Mouse (Mus musculus) ovary, postnatal 14 days (tissue): ENCODE results near the gene Adamts15.
A peak's percentile ranks its signal among the peaks of the same experiment; 100 is the strongest.

ENCODE experiments used
- DNase-seq: peaks from one replicate; pipeline ENCODE4 v3.0.0; 2022; ENCODE audit warnings: low spot score

Adamts15 gene

DNA sequence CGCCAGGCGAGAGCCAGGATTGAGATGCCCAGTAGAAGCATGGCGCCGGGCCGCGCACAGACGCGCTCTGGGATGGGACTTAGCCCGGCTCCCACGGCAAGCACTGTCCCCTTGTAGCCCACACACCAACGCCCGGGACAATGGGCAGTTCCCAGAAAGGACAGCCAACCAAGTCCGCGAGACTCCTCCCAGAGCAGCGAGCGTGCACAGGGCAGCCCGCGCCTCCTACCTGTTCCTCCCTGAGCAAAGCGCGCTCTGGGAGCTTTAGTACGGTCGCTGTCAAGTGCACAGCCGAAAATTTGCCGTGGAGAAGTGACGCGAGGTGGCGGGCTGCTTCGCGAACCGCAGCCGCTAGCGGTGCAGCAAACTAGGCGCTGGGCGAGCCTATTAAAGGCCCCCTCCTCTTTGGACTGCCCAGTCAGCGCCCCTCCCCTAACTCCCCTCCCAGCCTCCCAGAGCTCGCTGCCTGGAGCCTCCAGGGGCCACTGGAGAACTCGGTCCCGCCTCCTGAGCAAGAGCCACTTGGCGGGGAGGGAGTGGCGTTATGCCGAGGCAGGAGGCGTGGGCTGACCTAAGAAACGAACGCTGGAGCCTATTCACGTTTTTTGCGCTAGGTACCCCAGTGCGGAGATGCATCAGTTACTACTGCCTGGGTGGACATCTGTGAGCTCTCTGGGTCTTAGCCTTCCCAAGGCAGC lies at the start of gene Adamts15:
TSS of gene Adamts15 (minus strand) at position 256 of the 698 bp plus-strand sequence.
- no peak for DNase-seq

GRCm38 (mm10) chr9:30971967-30972366 lies 49.7 kb upstream of the Adamts15 start:
- DNase-seq, result no peak

DNA sequence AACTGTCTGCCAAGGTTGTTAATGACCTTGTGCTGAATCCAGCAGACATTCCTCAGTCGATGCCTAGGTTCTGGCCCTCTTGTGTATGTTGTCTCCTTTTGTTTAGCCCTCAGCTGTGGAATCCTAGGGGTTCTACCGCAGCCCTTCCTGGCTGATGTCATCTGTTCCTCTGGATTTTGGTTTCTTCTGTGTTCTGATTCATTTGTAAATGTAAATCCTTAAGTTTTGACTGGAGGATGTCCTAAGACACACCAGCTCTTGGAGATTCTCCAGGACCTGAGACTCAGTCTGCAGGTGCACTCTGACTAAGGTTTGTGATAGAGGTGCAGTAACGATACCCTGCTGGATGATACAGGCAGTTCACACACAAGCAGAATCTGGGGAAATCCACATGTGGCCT lies 47.7 kb upstream of the Adamts15 start:
- no peak for DNase-seq

- DNase-seq, result no peak
Observed at GRCm38 (mm10) chr9:30968130-30968529, 45.9 kb upstream of the Adamts15 start.

DNA sequence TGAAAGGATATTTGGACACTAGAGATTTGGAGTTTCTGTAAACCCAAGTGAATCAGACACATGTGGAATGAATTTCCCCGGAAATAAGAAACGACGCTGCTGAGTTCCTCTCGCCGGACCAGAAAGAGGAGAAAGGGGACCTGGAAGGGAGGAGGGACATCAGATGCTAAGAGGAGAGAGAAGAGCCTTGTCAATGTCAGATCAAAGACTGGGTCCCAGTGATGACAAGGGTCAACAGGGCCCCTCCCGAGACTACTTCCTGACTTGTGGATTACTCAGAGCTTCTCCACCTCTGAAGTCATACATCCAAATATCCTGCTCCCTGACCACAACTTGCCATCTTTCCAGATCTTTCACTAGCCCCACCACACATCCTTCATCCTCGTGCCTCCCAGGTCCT lies 44.6 kb upstream of the Adamts15 start:
- DNase-seq, result no peak

DNA sequence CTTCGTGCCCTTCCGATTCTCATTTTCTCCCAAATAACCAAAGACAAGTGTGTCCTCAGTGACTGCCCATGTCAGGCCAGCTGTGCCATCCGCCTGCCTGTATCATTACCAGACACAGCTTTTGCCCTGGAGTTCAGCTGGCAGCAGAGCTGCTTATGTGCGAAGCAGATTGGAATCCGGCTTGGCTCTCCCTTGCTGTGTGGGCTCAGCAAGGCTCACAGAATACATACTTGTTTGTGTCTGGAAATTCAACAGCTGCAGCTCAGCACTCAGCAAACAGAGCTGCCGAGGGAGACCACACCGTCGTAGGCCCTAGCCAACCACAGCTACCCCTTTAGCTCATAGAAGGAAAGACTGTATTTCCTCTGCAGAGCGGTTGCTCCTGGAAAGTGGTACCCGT lies 42.4 kb upstream of the Adamts15 start:
- DNase-seq, result no peak

DNA sequence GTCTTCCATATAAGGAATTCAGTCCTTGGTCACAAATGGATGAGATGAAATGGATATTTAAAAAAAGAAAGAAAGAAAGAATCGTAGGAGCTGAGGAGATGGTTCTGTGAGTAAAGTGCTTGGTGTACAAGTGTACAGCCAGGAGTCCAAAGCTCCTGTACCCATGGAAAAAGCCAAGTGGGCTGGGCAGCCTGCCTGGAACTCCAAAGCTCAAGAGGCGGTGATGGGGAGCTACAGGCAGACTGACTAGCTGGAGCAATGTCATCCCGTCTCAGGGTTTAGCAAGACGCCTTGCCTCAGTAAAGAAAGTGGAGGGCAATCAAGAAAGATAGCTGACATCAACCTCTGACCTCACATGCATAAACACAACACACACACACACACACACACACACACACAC lies 41.5 kb upstream of the Adamts15 start:
- DNase-seq, result no peak

DNA sequence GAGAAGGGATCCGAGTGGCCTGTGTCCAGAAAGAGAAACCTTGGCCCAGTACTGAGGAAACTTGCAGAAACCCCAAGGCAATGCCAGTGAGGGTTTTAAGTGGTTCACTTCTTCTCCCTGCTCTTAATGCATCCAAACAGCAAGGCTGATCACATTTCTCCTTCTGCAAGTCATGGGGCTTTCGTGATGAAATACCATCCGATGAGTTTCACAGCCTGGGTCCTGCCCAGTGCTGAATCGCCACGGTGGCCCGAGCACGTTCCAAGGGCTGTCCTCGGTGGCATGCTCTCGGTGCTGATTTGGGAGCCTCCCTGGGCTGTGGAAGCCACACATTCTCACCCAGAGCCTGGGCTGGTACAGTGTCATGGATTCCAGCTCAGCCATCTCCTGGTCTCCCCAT lies 33.0 kb upstream of the Adamts15 start:
- no peak for DNase-seq

DNA sequence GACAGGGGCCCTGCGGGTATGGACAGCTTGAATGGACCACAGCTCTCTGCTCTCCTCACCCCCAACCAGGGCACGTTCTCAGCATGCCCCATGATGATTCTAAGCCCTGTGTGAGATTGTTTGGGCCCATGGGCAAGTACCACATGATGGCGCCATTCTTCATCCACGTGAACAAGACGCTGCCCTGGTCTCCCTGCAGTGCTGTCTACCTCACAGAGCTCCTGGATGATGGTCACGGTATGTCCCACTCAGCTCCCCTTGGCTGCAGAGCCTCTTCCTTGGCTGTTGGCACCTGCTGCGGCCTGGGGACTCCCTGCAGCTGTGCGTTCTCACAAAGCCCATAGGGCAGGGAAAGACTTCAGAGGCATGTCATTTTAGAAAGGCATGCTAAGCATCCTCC lies 31.0 kb upstream of the Adamts15 start:
- no peak for DNase-seq

GRCm38 (mm10) chr9:30951461-30951860 lies 29.2 kb upstream of the Adamts15 start:
- no peak for DNase-seq

DNA sequence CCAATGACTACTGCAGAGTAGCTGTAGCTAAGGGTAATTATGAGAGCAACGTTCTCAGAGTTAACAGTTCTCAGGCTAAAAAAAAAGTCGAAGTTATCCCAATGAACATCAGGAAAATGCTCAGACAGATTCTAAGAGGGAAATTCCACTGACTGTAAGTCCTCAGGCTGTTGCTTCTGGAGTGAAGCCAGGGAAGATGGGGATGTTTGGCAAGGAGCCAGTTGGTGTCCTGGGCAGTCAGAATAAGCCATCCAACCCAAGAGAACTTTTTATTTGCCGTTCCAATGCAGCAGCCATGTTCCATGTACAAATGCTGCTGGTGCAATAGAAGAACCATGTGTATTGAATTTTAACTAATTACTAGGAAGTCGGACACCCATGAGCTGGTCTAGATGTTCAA lies 28.3 kb upstream of the Adamts15 start:
- no peak for DNase-seq

DNA sequence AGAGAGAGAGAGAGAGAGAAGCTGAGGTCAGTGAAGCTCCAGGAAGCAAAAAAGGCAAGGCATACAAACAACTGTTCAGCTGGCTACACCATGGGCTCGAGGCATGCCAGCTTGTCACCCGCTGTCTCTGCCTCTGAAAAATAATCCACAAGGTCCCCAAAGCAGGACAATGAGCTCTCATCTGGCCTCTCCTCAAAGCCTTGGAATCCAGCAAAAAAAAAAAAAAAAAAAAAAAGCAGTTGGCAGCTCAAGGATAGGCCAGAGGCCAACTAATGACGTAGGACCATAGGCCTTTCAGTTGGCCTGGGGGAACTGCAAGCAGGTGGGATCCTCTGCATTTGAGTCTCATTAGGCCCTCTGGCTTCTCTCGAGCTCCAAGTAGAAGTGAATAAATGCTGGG lies 27.7 kb upstream of the Adamts15 start:
- DNase-seq, result no peak

- DNase-seq, result no peak
Observed at GRCm38 (mm10) chr9:30949422-30949821, 27.2 kb upstream of the Adamts15 start.

- no peak for DNase-seq
Observed at GRCm38 (mm10) chr9:30945276-30945675, 23.0 kb upstream of the Adamts15 start.

GRCm38 (mm10) chr9:30944234-30944633 lies 22.0 kb upstream of the Adamts15 start:
- no peak for DNase-seq

DNA sequence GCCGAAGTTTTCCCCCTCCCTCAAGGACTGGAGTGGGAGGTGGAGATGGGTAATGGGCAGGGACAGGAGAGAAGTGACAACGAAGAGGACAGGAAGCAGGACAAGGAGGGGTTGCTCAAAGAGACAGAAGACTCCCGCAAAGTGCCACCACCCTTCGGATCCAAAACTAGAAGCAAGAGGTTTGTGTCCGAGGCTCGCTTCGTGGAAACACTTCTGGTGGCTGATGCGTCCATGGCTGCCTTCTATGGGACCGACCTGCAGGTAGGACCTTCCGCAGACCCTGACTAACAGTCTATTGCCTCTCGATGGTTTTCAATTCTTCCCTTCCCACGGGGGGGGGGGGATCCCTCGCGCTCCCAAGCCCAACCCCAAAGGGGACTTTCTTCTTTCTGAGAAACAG lies 21.1 kb upstream of the Adamts15 start:
- no peak for DNase-seq

- DNase-seq, result no peak
Observed at GRCm38 (mm10) chr9:30942512-30943313, 20.5 kb upstream of the Adamts15 start, which contains the start of gene Adamts8. TSS of gene Adamts8 (plus strand) at chr9:30942562.

DNA sequence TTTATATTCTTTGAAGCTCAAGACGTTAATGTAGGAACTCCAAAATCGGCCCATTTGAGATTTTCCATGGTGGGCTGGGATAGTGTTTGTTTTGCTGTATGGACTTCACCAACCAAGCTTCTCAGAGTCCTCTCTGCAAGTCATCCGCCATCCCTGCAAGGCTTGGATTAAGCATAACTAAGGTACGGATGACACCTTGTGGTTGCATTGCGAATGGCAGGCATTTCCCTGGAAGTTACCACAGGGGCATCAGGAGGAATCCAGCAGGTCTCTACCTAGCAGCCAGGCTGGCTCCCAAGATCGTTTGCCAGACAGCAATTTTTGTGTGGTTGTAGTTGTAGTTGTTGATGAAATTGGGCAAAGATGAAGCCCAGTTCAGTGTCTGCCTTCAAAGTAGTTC lies 18.1 kb upstream of the Adamts15 start:
- peak; percentile 91 for DNase-seq

- no peak for DNase-seq
Observed at GRCm38 (mm10) chr9:30936674-30937438, 14.6 kb upstream of the Adamts15 start.

DNA sequence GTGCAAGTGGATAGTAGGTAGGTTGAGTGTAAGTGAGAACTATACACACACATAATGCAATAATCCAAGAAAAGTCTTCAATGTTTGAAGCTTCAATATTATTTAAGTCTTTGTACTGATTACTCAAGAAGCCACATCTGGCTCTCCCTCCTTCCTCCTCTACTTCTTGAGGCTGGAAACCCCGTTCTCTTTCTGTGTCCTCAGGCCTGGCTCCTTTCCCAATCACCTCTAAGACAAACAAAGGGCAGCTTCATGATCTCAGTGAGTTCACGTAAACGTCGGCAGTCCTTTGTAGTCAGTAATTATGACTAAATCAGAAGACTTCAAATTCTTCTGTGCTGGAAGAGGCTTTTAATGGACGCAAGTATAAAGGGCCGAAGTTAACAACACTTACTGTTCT lies 12.6 kb upstream of the Adamts15 start:
- DNase-seq, result no peak

DNA sequence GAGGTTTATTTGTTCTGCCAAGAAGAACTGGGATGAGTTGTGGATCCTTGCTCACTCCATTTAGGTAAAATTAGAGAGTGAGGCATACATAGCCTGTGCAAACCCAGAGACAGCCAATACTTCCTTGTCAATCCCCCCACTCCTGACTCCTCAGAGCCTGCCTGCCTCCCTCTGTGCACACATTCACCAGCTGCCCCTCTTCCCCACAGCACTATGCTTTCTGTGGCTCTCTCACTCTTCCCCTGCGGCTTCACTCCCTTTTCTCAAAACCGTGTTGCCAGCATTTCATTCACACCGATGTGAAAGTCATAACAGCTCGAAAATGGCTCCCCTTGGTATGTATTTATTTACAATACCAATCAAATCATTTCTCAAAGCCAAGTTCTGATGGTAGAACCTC lies 10.1 kb upstream of the Adamts15 start:
- no peak for DNase-seq

GRCm38 (mm10) chr9:30928759-30929158 lies 6.5 kb upstream of the Adamts15 start:
- no peak for DNase-seq
